21 mouse cellular contexts compared by ENCODE assay signal in the genomic region with DNA sequence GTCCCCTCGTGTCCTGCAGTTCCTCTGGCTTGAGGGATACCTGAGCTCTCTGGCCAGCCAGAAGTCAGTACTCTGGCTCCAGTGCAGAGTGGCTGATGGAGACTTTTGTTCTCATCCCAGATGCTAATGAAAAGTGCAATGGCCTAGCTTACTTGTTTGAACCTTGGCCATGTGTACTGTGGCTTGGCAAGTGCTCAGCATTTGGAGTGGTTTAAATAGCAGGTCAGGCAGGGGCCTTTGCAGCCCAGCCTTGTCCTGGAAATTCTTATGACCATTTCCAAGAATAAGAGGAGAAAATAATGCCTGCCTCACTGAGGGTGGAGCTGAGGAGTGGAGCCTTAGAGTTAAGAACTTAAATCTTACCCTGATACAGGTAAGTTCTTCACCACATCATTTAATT. TPM values are rescaled to one million over a fixed set of nuclear protein-coding genes. Genes with fewer than 3 reads are reported as not detected.
DNase-seq lines count a peak whose midpoint lies in the region; TF ChIP-seq lines count a peak whose summit lies in the region.
"Had no signal": no experiment of that assay in that cellular context is flagged by ENCODE, and none has a peak within 500 bp of the region (broad histone marks: within the 10 kb centered on the region; RNA-seq: fewer than 3 reads in every experiment).

No protein-coding gene starts in this region.

- H3K27ac ChIP-seq in heart, embryonic 10.5 days = no peak overlapping the region
- peak overlapping the region; percentile 0; the same call in 1 of the 2 replicates for H3K27ac ChIP-seq in layer of hippocampus, adult 2 months
- H3K27ac ChIP-seq: hindbrain, embryonic 13.5 days; limb, embryonic 15.5 days; neural tube, embryonic 12.5 days; stomach, embryonic 15.5 days had no signal

- H3K9me3 ChIP-seq in heart, embryonic 10.5 days = no peaks in the 10 kb centered on the region
- H3K9me3 ChIP-seq: hindbrain, embryonic 13.5 days; limb, embryonic 15.5 days; neural tube, embryonic 12.5 days; stomach, embryonic 15.5 days had no signal

- no peak for TF ChIP-seq CTCF in layer of hippocampus, adult 2 months (conservative IDR thresholded peaks at IDR 0.05)

- H3K36me3 ChIP-seq in heart, embryonic 10.5 days = no peaks in the 10 kb centered on the region
- H3K36me3 ChIP-seq: hindbrain, embryonic 13.5 days; limb, embryonic 15.5 days; neural tube, embryonic 12.5 days; stomach, embryonic 15.5 days had no signal

- no peaks in the 10 kb centered on the region for H3K4me1 ChIP-seq in heart, embryonic 10.5 days
- H3K4me1 ChIP-seq: hindbrain, embryonic 13.5 days; limb, embryonic 15.5 days; neural tube, embryonic 12.5 days; stomach, embryonic 15.5 days had no signal

- no peak overlapping the region for H3K4me3 ChIP-seq in heart, embryonic 10.5 days
- no peak overlapping the region for H3K4me3 ChIP-seq in layer of hippocampus, adult 2 months
- H3K4me3 ChIP-seq: hindbrain, embryonic 13.5 days; limb, embryonic 15.5 days; neural tube, embryonic 12.5 days; stomach, embryonic 15.5 days had no signal

- WGBS in heart, embryonic 10.5 days = 71% methylated on average over 1 of the region's 1 CpGs

- peak; percentile 66 for DNase-seq in heart, adult 11 months
- DNase-seq in heart, embryonic 10.5 days (ENCODE audit: low spot score) = no peak
- DNase-seq in layer of hippocampus, adult 2 months (ENCODE audit: low spot score in 2 of 2) = no peak
- DNase-seq in layer of hippocampus, postnatal 36 days = no peak
- DNase-seq in NIH3T3 (ENCODE audit: low read depth) = peak; percentile 70
- DNase-seq in kidney, postnatal 14 days = peak; percentile 56
- DNase-seq in right cerebral cortex, postnatal 36 days (ENCODE audit: low spot score in 2 of 2) = no peak
- no peak for DNase-seq in thymus, postnatal 14 days
- DNase-seq: adrenal gland, postnatal 36 days; cerebellum, adult 9-10 months; heart, postnatal 36 days; layer of hippocampus, adult 9-11 months; left cerebral cortex, postnatal 4 days; lung, postnatal 14 days; midbrain, embryonic 14.5 days; right cerebral cortex, postnatal 14 days had no signal

- H3K27me3 ChIP-seq in heart, embryonic 10.5 days (ENCODE audit: insufficient read depth, poor library complexity, severe bottlenecking) = 0 out of 2 replicates have a peak, but pooled peaks cover 7% of the 10 kb centered on the region
- H3K27me3 ChIP-seq: hindbrain, embryonic 13.5 days; limb, embryonic 15.5 days; neural tube, embryonic 12.5 days; stomach, embryonic 15.5 days had no signal

RNA-seq across cellular contexts. Expression of a gene that starts 43.6 kb away (rescaled TPM):
- polyA plus RNA-seq in heart, embryonic 10.5 days (2016; fragmentation: Nextera tagmentation; extraction: Ambion mirVana) = 0.41 and 0.70 TPM in 2 replicates
- 10 to 100 TPM; 21.1 to 26.1 TPM for total RNA-seq in layer of hippocampus, adult 2 months (2021)
- 10 to 100 TPM; 21.0 to 24.1 TPM for total RNA-seq in layer of hippocampus, postnatal 36 days (2021)
- polyA plus RNA-seq: liver, embryonic 16.5 days had no signal

Comparison
In these comparisons a context has a peak if more than half of its experiments do, and no peak if none do; other contexts are left out.
1. DNase-seq: peak in heart, adult 11 months (single experiment), NIH3T3 (single experiment) and kidney, postnatal 14 days (single experiment); none in heart, embryonic 10.5 days (single experiment), layer of hippocampus, adult 2 months (0 of 2), layer of hippocampus, postnatal 36 days (0 of 2), right cerebral cortex, postnatal 36 days (0 of 2) and thymus, postnatal 14 days (single experiment).